ENCODE assay signal across 1 mouse cellular context in genomic region chr7:92874116-92874675, GRCm38 (mm10).
TF ChIP-seq lines count a peak whose summit lies in the region.

TSS of gene Ddias (minus strand) at chr7:92874247.
TSS of gene Prcp (plus strand) at chr7:92874470.

TF ChIP-seq in CH12.LX, 34 proteins besides CTCF, POLR2A, EP300 and RAD21:
- peak; percentile 72; the same call in 1 of the 2 replicates for TF ChIP-seq ZMIZ1 (IDR thresholded peaks at IDR 0.05; ENCODE audit: low read depth, low read length)
- TF ChIP-seq SIN3A (IDR thresholded peaks at IDR 0.05; ENCODE audit: low read length), result peak; percentile 93
- TF ChIP-seq MEF2A (IDR thresholded peaks at IDR 0.05; ENCODE audit: borderline replicate concordance, low read depth, low read length), result peak; percentile 46; the same call in 1 of the 2 replicates
- TF ChIP-seq IRF4 (IDR thresholded peaks at IDR 0.05; ENCODE audit: low read depth, low read length), result no peak
- no peak for TF ChIP-seq USF1 (IDR thresholded peaks at IDR 0.05; ENCODE audit: low read depth, low read length)
- no peak for TF ChIP-seq USF2 (conservative IDR thresholded peaks at IDR 0.05; ENCODE audit: low read depth, low read length)
- TF ChIP-seq KAT2A (IDR thresholded peaks at IDR 0.05; ENCODE audit: insufficient replicate concordance, low read length), result no peak
- TF ChIP-seq NELFE (IDR thresholded peaks at IDR 0.05; ENCODE audit: low read depth, low read length), result peak; percentile 72
- TF ChIP-seq POLR2AphosphoS2 (IDR thresholded peaks at IDR 0.05; ENCODE audit: low read depth, low read length), result no peak
- TF ChIP-seq NRF1 (IDR thresholded peaks at IDR 0.05; ENCODE audit: low read depth, low read length), result peak; percentile 13; the same call in 1 of the 2 replicates
- TF ChIP-seq SMC3 (IDR thresholded peaks at IDR 0.05; ENCODE audit: low read depth, low read length), result peak; percentile 89
- peak; percentile 86 for TF ChIP-seq E2F4 (IDR thresholded peaks at IDR 0.05; ENCODE audit: insufficient replicate concordance, low read depth, low read length)
- no peak for TF ChIP-seq MAFK (IDR thresholded peaks at IDR 0.05; ENCODE audit: insufficient replicate concordance, low read length)
- no peak for TF ChIP-seq ZKSCAN1 (IDR thresholded peaks at IDR 0.05; ENCODE audit: borderline replicate concordance, low read depth, low read length)
- peak; percentile 76 for TF ChIP-seq CHD2 (IDR thresholded peaks at IDR 0.05; ENCODE audit: low read length)
- no peak for TF ChIP-seq GABPA (IDR thresholded peaks at IDR 0.05; ENCODE audit: insufficient replicate concordance, low read depth, low read length)
- 0 out of 2 replicates have a peak, but pooled peaks have one; percentile 24 for TF ChIP-seq MYC (IDR thresholded peaks at IDR 0.05; ENCODE audit: low read depth, low read length)
- no peak for TF ChIP-seq BHLHE40 (IDR thresholded peaks at IDR 0.05; ENCODE audit: low read depth, low read length)
- TF ChIP-seq JUN (IDR thresholded peaks at IDR 0.05; ENCODE audit: insufficient read depth, low read depth, low read length), result no peak
- no peak for TF ChIP-seq RCOR1 (conservative IDR thresholded peaks at IDR 0.05; ENCODE audit: low read depth, low read length)
- no peak for TF ChIP-seq MAX (IDR thresholded peaks at IDR 0.05; ENCODE audit: low read length)
- TF ChIP-seq UBTF (IDR thresholded peaks at IDR 0.05; ENCODE audit: low read depth, low read length), result peak; percentile 62; the same call in 1 of the 2 replicates
- 0 out of 2 replicates have a peak, but pooled peaks have one; percentile 63 for TF ChIP-seq TCF12 (IDR thresholded peaks at IDR 0.05; ENCODE audit: low read depth, low read length)
- peak; percentile 69 for TF ChIP-seq ELF1 (IDR thresholded peaks at IDR 0.05; ENCODE audit: low read depth, low read length)
- TF ChIP-seq JUND (conservative IDR thresholded peaks at IDR 0.05; ENCODE audit: low read depth, low read length), result no peak
- peak; percentile 73 for TF ChIP-seq HCFC1 (IDR thresholded peaks at IDR 0.05; ENCODE audit: low read depth, low read length)
- TF ChIP-seq MXI1 (IDR thresholded peaks at IDR 0.05; ENCODE audit: low read depth, low read length), result peak; percentile 86
- TF ChIP-seq CHD1 (IDR thresholded peaks at IDR 0.05; ENCODE audit: low read depth, low read length), result no peak
- TF ChIP-seq ZC3H11A (IDR thresholded peaks at IDR 0.05; ENCODE audit: low read depth, low read length), result no peak
- no peak for TF ChIP-seq ETS1 (conservative IDR thresholded peaks at IDR 0.05; ENCODE audit: low read depth, low read length)
- no peak for TF ChIP-seq ZNF384 (IDR thresholded peaks at IDR 0.05; ENCODE audit: low read depth, low read length)
- no peak for TF ChIP-seq PAX5 (IDR thresholded peaks at IDR 0.05; ENCODE audit: low read length)
- TF ChIP-seq TBP (conservative IDR thresholded peaks at IDR 0.05; ENCODE audit: low read depth, low read length), result peak; percentile 57; the same call in 1 of the 2 replicates
- TF ChIP-seq MAZ (IDR thresholded peaks at IDR 0.05; ENCODE audit: low read depth, low read length), result 0 out of 2 replicates have a peak, but pooled peaks have one; percentile 48
